Mouse (Mus musculus) adrenal gland, adult 8-10 months (tissue): Measurements from ENCODE around the gene Olfr1303. TPM values are rescaled to one million over a fixed set of nuclear protein-coding genes. Genes with fewer than 3 reads are reported as not detected.

Experiments used
- DNase-seq: peaks from one replicate; pipeline ENCODE4 v3.0.0; 2022
- total RNA-seq, 4 experiments: library from RNA; stranded (reverse); gene quantifications; 2 replicates each; pipeline ENCODE4 v1.2.4; 2022

The Olfr1303 gene
- total RNA-seq = not detected

DNA sequence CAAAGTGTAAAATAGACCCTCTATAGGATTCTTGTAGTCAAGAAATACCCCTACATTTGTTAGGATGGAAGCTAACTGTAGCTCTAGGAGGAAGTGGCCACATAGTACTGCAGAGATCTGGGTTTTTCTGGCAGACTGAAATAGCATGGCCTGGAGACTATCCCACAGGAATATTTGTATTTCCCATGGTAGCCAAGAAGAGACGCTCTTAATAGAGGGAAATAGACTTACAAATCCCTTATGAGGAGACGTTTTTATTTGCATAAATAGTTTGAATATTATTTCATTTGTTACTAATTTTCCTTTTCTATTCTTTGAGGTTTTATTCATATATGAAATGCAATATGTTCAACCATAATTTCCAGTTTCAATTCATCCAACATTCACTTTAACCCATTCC is at the start of gene Olfr1303:
TSS of gene Olfr1303 (minus strand) at position 101 of the 400 bp plus-strand sequence.
- DNase-seq = no peak

GRCm38 (mm10) chr2:111812936-111813335 is 7.2 kb downstream of the Olfr1303 start:
- DNase-seq = peak; percentile 44

- DNase-seq = no peak
These were observed 43.0 kb downstream of the Olfr1303 start, which contains the start of gene Olfr1302 for GRCm38 (mm10) chr2:111777129-111777528. Gene Olfr1302, plus strand, starts transcription at chr2:111777429.

Other genes with a start within 250 kb of the Olfr1303 start
- gene Olfr1297, start 193.8 kb downstream of the Olfr1303 start, total RNA-seq = not detected
- not detected for gene Olfr1298, start 171.1 kb downstream of the Olfr1303 start, total RNA-seq
- gene Olfr1299, start 158.9 kb downstream of the Olfr1303 start, total RNA-seq = not detected
- not detected for gene Olfr1301, start 69.3 kb downstream of the Olfr1303 start, total RNA-seq
- gene Olfr1302, start 42.9 kb downstream of the Olfr1303 start, total RNA-seq = not detected
- gene Olfr1305, start 56.8 kb upstream of the Olfr1303 start, total RNA-seq = not detected
- not detected for gene Olfr1306, start 95.9 kb upstream of the Olfr1303 start, total RNA-seq
- not detected for gene Olfr1307, start 129.1 kb upstream of the Olfr1303 start, total RNA-seq
- gene Olfr1308, start 144.6 kb upstream of the Olfr1303 start, total RNA-seq = not detected
- not detected for gene Olfr1309, start 169.9 kb upstream of the Olfr1303 start, total RNA-seq
- gene Olfr1310, start 192.4 kb upstream of the Olfr1303 start, total RNA-seq = not detected
- not detected for gene Olfr1311, start 204.1 kb upstream of the Olfr1303 start, total RNA-seq
- not detected for gene Olfr1312, start 229.9 kb upstream of the Olfr1303 start, total RNA-seq